Mouse (Mus musculus) lung, postnatal 0 days (tissue): ENCODE measurements around the gene Lcmt1.

Experiments used
- CTCF ChIP-seq: IDR thresholded peaks from 2 replicates; pipeline ENCODE4 v1.5.1; 2016; ENCODE audit warnings: antibody characterized with exemption, mild to moderate bottlenecking
- EP300 ChIP-seq: IDR thresholded peaks from 2 replicates; pipeline ENCODE4 v1.6.1; 2016; ENCODE audit warnings: antibody characterized with exemption, mild to moderate bottlenecking, control low read depth

DNA sequence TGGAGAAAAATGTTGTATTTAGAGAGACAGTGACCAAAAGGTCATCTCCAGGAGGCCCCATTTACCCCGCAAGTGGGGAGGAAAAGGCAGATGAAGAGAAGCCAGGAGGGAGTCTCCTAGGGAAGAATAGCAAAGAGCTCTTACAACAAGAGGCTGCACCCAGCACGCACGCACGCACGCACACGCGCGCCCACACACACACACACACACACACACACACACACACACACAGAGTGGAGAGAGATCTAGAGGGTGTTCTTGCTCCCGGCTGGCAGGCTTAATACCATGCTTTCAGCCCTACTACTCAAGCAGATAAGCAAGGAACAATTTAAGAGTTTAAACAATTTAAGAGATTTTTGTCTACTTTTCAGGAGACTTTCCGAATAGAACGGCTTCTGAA lies 19.8 kb upstream of the Lcmt1 start:
- TF ChIP-seq CTCF (no peak), EP300 (no peak)
